23 mouse cellular contexts compared by ENCODE assay signal in genomic region chr6:139464292-139464691, GRCm38 (mm10). TPM values are rescaled to one million over a fixed set of nuclear protein-coding genes. Genes with fewer than 3 reads are reported as not detected.
DNase-seq lines count a peak whose midpoint lies in the region; ATAC-seq and TF ChIP-seq lines count a peak whose summit lies in the region.
"Had no signal": no experiment of that assay in that cellular context is flagged by ENCODE, and none has a peak within 500 bp of the region (broad histone marks: within the 10 kb centered on the region; RNA-seq: fewer than 3 reads in every experiment).

No protein-coding gene starts in this region.

- H3K4me3 ChIP-seq in forebrain, embryonic 13.5 days: no peak overlapping the region
- no peak overlapping the region for H3K4me3 ChIP-seq in forebrain, embryonic 11.5 days (ENCODE audit: low read depth, low read length)
- H3K4me3 ChIP-seq in forebrain, embryonic 15.5 days: no peak overlapping the region
- H3K4me3 ChIP-seq in forebrain, embryonic 12.5 days (replicated peaks): no peak overlapping the region
- no peak overlapping the region for H3K4me3 ChIP-seq in forebrain, postnatal 0 days (ENCODE audit: low read depth, low read length)
- H3K4me3 ChIP-seq: embryonic facial prominence, embryonic 10.5 days; embryonic facial prominence, embryonic 12.5 days had no signal

- H3K27ac ChIP-seq in forebrain, embryonic 13.5 days: no peak overlapping the region
- H3K27ac ChIP-seq in forebrain, embryonic 11.5 days (ENCODE audit: low read depth, low read length): no peak overlapping the region
- no peak overlapping the region for H3K27ac ChIP-seq in forebrain, embryonic 15.5 days (replicated peaks)
- H3K27ac ChIP-seq in forebrain, embryonic 12.5 days: no peak overlapping the region
- no peak overlapping the region for H3K27ac ChIP-seq in forebrain, postnatal 0 days (ENCODE audit: low read depth, low read length)
- H3K27ac ChIP-seq: embryonic facial prominence, embryonic 10.5 days; embryonic facial prominence, embryonic 12.5 days had no signal

- no peak for TF ChIP-seq CTCF in forebrain, postnatal 0 days (IDR thresholded peaks at IDR 0.05; ENCODE audit: low read depth)

- 89% methylated on average over 2 of the region's 2 CpGs for WGBS in forebrain, embryonic 13.5 days
- whole genome bisulfite sequencing in forebrain, embryonic 11.5 days: 89% methylated on average over 2 of the region's 2 CpGs
- WGBS in forebrain, embryonic 15.5 days: 81% methylated on average over 2 of the region's 2 CpGs
- 90% methylated on average over 2 of the region's 2 CpGs for WGBS in forebrain, embryonic 12.5 days
- 90% methylated on average over 2 of the region's 2 CpGs for WGBS in forebrain, postnatal 0 days

- H3K4me1 ChIP-seq in forebrain, embryonic 13.5 days: no peaks in the 10 kb centered on the region
- H3K4me1 ChIP-seq in forebrain, embryonic 11.5 days (replicated peaks; ENCODE audit: control insufficient read depth, insufficient read depth, low read length): no peaks in the 10 kb centered on the region
- H3K4me1 ChIP-seq in forebrain, embryonic 15.5 days: no peaks in the 10 kb centered on the region
- H3K4me1 ChIP-seq in forebrain, embryonic 12.5 days: no peaks in the 10 kb centered on the region
- H3K4me1 ChIP-seq in forebrain, postnatal 0 days (ENCODE audit: insufficient read depth): no peaks in the 10 kb centered on the region
- H3K4me1 ChIP-seq: embryonic facial prominence, embryonic 10.5 days; embryonic facial prominence, embryonic 12.5 days had no signal

- H3K27me3 ChIP-seq in forebrain, embryonic 13.5 days: no peaks in the 10 kb centered on the region
- H3K27me3 ChIP-seq in forebrain, embryonic 11.5 days (ENCODE audit: control insufficient read depth, insufficient read depth, low read length): no peaks in the 10 kb centered on the region
- H3K27me3 ChIP-seq in forebrain, embryonic 15.5 days: no peaks in the 10 kb centered on the region
- no peaks in the 10 kb centered on the region for H3K27me3 ChIP-seq in forebrain, embryonic 12.5 days
- no peaks in the 10 kb centered on the region for H3K27me3 ChIP-seq in forebrain, postnatal 0 days (ENCODE audit: insufficient read depth, low read length)
- H3K27me3 ChIP-seq: CH12.LX; embryonic facial prominence, embryonic 12.5 days; Patski had no signal

- no peak overlapping the region for H3K4me2 ChIP-seq in forebrain, embryonic 13.5 days
- H3K4me2 ChIP-seq in forebrain, embryonic 11.5 days (ENCODE audit: low read depth, low read length, severe bottlenecking): no peak overlapping the region
- H3K4me2 ChIP-seq in forebrain, embryonic 15.5 days (replicated peaks): no peak overlapping the region
- H3K4me2 ChIP-seq in forebrain, embryonic 12.5 days: no peak overlapping the region
- no peak overlapping the region for H3K4me2 ChIP-seq in forebrain, postnatal 0 days (ENCODE audit: low read depth)
- H3K4me2 ChIP-seq: embryonic facial prominence, embryonic 12.5 days had no signal

- H3K9ac ChIP-seq in forebrain, embryonic 13.5 days: no peak overlapping the region
- no peak overlapping the region for H3K9ac ChIP-seq in forebrain, embryonic 11.5 days (ENCODE audit: low read length)
- no peak overlapping the region for H3K9ac ChIP-seq in forebrain, embryonic 15.5 days (replicated peaks)
- H3K9ac ChIP-seq in forebrain, embryonic 12.5 days: no peak overlapping the region
- no peak overlapping the region for H3K9ac ChIP-seq in forebrain, postnatal 0 days
- H3K9ac ChIP-seq: embryonic facial prominence, embryonic 12.5 days had no signal

- H3K9me3 ChIP-seq in forebrain, embryonic 13.5 days (replicated peaks): no peaks in the 10 kb centered on the region
- H3K9me3 ChIP-seq in forebrain, embryonic 11.5 days (ENCODE audit: control insufficient read depth, low read length): no peaks in the 10 kb centered on the region
- H3K9me3 ChIP-seq in forebrain, embryonic 15.5 days: no peaks in the 10 kb centered on the region
- H3K9me3 ChIP-seq in forebrain, embryonic 12.5 days: no peaks in the 10 kb centered on the region
- no peaks in the 10 kb centered on the region for H3K9me3 ChIP-seq in forebrain, postnatal 0 days (ENCODE audit: low read length)
- H3K9me3 ChIP-seq: embryonic facial prominence, embryonic 10.5 days; embryonic facial prominence, embryonic 12.5 days had no signal

- H3K36me3 ChIP-seq in forebrain, embryonic 13.5 days (ENCODE audit: poor library complexity, severe bottlenecking): no peaks in the 10 kb centered on the region
- no peaks in the 10 kb centered on the region for H3K36me3 ChIP-seq in forebrain, embryonic 11.5 days (ENCODE audit: control insufficient read depth, insufficient read depth, low read length)
- H3K36me3 ChIP-seq in forebrain, embryonic 15.5 days: no peaks in the 10 kb centered on the region
- no peaks in the 10 kb centered on the region for H3K36me3 ChIP-seq in forebrain, embryonic 12.5 days (replicated peaks)
- no peaks in the 10 kb centered on the region for H3K36me3 ChIP-seq in forebrain, postnatal 0 days (ENCODE audit: insufficient read depth)
- H3K36me3 ChIP-seq: embryonic facial prominence, embryonic 10.5 days; embryonic facial prominence, embryonic 12.5 days; G1E had no signal

- no peak for DNase-seq in forebrain, embryonic 11.5 days (ENCODE audit: low spot score)
- DNase-seq in forebrain, postnatal 0 days: peak; percentile 10
- no peak for DNase-seq in testis, postnatal 10 days (ENCODE audit: low spot score)
- DNase-seq: adrenal gland, adult 8-10 months; adrenal gland, postnatal 14 days; adrenal gland, postnatal 36 days; B cell, adult 2 months; cerebellum, adult 11 months; cerebellum, adult 2 months; cerebellum, adult 9-10 months; cerebellum, postnatal 10 days; cerebellum, postnatal 25 days had no signal

- ATAC-seq in forebrain, embryonic 13.5 days: peak; percentile 59; the same call in 1 of the 2 replicates
- no peak for ATAC-seq in forebrain, embryonic 11.5 days (replicated peaks; ENCODE audit: low FRiP score)
- peak; percentile 72; the same call in 1 of the 2 replicates for ATAC-seq in forebrain, embryonic 15.5 days (replicated peaks)
- ATAC-seq in forebrain, embryonic 12.5 days (ENCODE audit: low FRiP score): no peak
- peak; percentile 55; the same call in 1 of the 2 replicates for ATAC-seq in forebrain, postnatal 0 days
- ATAC-seq: activated CD4-positive, CD25-positive, alpha-beta regulatory T cell, adult 4 months; CD4-positive, CD25-positive, alpha-beta regulatory T cell, adult 4 months; Patski had no signal

RNA-seq across cellular contexts. Expression of gene Rergl, which starts 37.5 kb away (rescaled TPM):
- not detected in 2 replicates for polyA plus RNA-seq in forebrain, embryonic 13.5 days (2015; fragmentation: Nextera tagmentation; extraction: Ambion mirVana)
- polyA plus RNA-seq in forebrain, embryonic 11.5 days (2014; fragmentation: Nextera tagmentation; extraction: Ambion mirVana): not detected in 2 replicates
- not detected in 2 replicates for polyA plus RNA-seq in forebrain, embryonic 15.5 days (2015; fragmentation: Nextera tagmentation; extraction: Ambion mirVana)
- polyA plus RNA-seq in forebrain, embryonic 12.5 days (2016; fragmentation: Nextera tagmentation; extraction: Ambion mirVana): not detected in 2 replicates
- total RNA-seq in forebrain, postnatal 0 days (2014; rRNA removed): not detected in 2 replicates
- polyA plus RNA-seq in forebrain, postnatal 0 days (2015; fragmentation: Nextera tagmentation; extraction: Ambion mirVana): not detected in 2 replicates
- total RNA-seq: adrenal gland, postnatal 36 days; CH12.LX; G1E had no signal
- polyA plus RNA-seq: activated CD4-positive, CD25-positive, alpha-beta regulatory T cell, adult 4 months; CD4-positive, CD25-positive, alpha-beta regulatory T cell, adult 4 months; cerebellum, adult 2 months; cortical plate, adult 2 months; embryonic facial prominence, embryonic 10.5 days; embryonic facial prominence, embryonic 12.5 days; G1E; Patski had no signal

Comparison
In these comparisons a context has a peak if more than half of its experiments do, and no peak if none do; other contexts are left out.
1. ATAC-seq: peak in forebrain, embryonic 13.5 days (single experiment), forebrain, embryonic 15.5 days (single experiment) and forebrain, postnatal 0 days (single experiment); none in forebrain, embryonic 11.5 days (single experiment) and forebrain, embryonic 12.5 days (single experiment).